Mouse (Mus musculus) liver, embryonic 14.5 days (tissue): ENCODE measurements around the gene Hrh1.

ENCODE experiments used
- CTCF ChIP-seq: IDR thresholded peaks from 2 replicates; pipeline ENCODE4 v1.5.1; 2016; ENCODE audit warnings: antibody characterized with exemption, low read depth, control low read depth
- EP300 ChIP-seq: IDR thresholded peaks from 2 replicates; pipeline ENCODE4 v1.6.1; 2016; ENCODE audit warnings: antibody characterized with exemption, low read depth

DNA sequence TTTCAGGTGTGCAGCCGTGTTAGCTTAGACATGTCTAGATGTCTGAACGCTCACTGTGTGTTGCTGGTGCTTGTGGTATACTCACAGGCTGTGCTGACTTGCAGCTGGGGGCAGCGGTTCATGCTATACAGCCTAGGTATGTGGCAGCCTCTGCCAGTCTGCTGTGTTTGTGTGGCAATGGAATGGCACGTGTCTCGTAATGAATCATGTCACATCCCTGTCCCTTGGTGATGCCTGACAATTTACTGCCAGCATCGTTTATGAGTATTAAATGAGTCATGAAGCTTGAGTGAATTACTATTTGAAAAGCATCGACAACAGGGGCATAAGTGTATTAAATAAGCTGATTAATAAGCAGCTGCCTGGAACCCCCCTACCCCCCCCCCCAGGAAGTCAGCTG is 9.3 kb downstream of the Hrh1 start:
- no peak for TF ChIP-seq CTCF
- TF ChIP-seq EP300, result no peak
